Mouse (Mus musculus) brain, embryonic 14.5 days (tissue): ENCODE measurements at regions not wholly inside any gene's neighbourhood (a gene's known extent, or its start where the extent isn't known, plus 50 kb on each side); places are given as distances from the start of the nearest gene placed in this dataset.

ENCODE experiments used
- CTCF ChIP-seq: fragments of 200-500 bp; IDR thresholded peaks from 2 replicates; pipeline ENCODE4 v1.5.1; 2012; ENCODE audit warnings: inconsistent platforms, mild to moderate bottlenecking, moderate library complexity, borderline replicate concordance; ENCODE audit not compliant: insufficient read depth, insufficient read length; ENCODE audit errors: extremely low read depth
- POLR2A ChIP-seq: fragments of 200-500 bp; IDR thresholded peaks from 2 replicates; pipeline ENCODE4 v1.6.1; 2012; ENCODE audit warnings: mild to moderate bottlenecking, inconsistent platforms, borderline replicate concordance; ENCODE audit not compliant: poor library complexity, insufficient read depth, insufficient read length, severe bottlenecking; ENCODE audit errors: extremely low read depth

DNA sequence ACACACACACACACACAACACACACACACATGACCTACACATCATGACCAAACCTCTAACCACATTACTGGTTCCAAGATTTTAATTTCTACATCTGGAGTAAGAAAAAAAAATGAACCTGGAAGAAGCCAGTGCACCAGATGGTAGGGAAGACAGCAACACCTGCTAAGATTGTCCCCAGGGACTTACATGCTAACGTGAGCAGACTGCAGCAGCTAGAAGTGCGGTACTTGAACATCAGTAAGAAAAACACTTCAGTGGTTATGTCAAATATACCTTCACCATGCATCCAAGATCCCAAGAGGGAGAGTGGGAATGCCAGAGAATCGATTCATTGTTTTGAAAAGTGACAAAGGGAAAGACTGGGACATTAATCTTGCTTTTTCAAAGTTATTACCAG, 153.7 kb downstream of the Sst start:
- TF ChIP-seq POLR2A (no peak), CTCF (no peak)
